Mouse (Mus musculus) stomach, embryonic 14.5 days (tissue): ENCODE results near the gene Mafg. TPM values are rescaled to one million over a fixed set of nuclear protein-coding genes. Genes with fewer than 3 reads are reported as not detected.

ENCODE experiments used
- ATAC-seq: fragments of 200-750 bp; cut with Nextera tagmentation; 2 replicates; pipeline ENCODE4 v1.8.0; 2017; ENCODE audit warnings: low read depth, moderate TSS enrichment; ENCODE audit not compliant: insufficient number of reproducible peaks, insufficient read depth, low FRiP score
- H3K27ac ChIP-seq: fragments of 300-500 bp; sonication (generic); 2 replicates; pipeline ENCODE4 v1.5.1; 2014; ENCODE audit warnings: mild to moderate bottlenecking, low read length, moderate library complexity, mixed read lengths
- H3K27me3 ChIP-seq: fragments of 300-500 bp; sonication (generic); 2 replicates; pipeline ENCODE4 v1.6.1; 2014; ENCODE audit warnings: low read length, control low read depth, mixed read lengths; ENCODE audit not compliant: control insufficient read depth, insufficient read depth
- H3K36me3 ChIP-seq: fragments of 300-500 bp; sonication (generic); 2 replicates; pipeline ENCODE4 v1.6.1; 2014; ENCODE audit warnings: mild to moderate bottlenecking, control low read depth, low read length, moderate library complexity, mixed read lengths; ENCODE audit not compliant: control insufficient read depth, insufficient read depth
- H3K4me1 ChIP-seq: fragments of 300-500 bp; sonication (generic); 2 replicates; pipeline ENCODE4 v1.6.1; 2014; ENCODE audit warnings: low read length, control low read depth, mixed read lengths; ENCODE audit not compliant: control insufficient read depth, insufficient read depth
- H3K4me2 ChIP-seq: fragments of 300-500 bp; sonication (generic); replicated peaks from 2 replicates; pipeline ENCODE4 v1.6.1; 2014; ENCODE audit warnings: low read depth, low read length, control low read depth
- H3K4me3 ChIP-seq: fragments of 300-500 bp; sonication (generic); 2 replicates; pipeline ENCODE4 v1.5.1; 2014; ENCODE audit warnings: low read depth, low read length, control low read depth
- H3K9ac ChIP-seq: fragments of 300-500 bp; sonication (generic); replicated peaks from 2 replicates; pipeline ENCODE4 v1.6.1; 2014; ENCODE audit warnings: low read depth, mild to moderate bottlenecking, control low read depth, low read length, moderate library complexity, mixed read lengths
- H3K9me3 ChIP-seq: fragments of 300-500 bp; sonication (generic); 2 replicates; pipeline ENCODE4 v1.6.1; 2016; ENCODE audit warnings: low read depth, low read length, control low read depth; ENCODE audit not compliant: control insufficient read depth
- WGBS: fragments of 180-500 bp; shearing (Covaris S2); extraction: QIAGEN DNeasy Blood & Tissue Kit; methylation state at CpG from one replicate; pipeline ENCODE4 v1.1.7; 2014; 5-methylcytosine and 5-hydroxymethylcytosine counted together
- polyA plus RNA-seq: library from polyadenylated mRNA; unstranded; fragments of >200 nt; fragmentation: Nextera tagmentation; extraction: Ambion mirVana; gene quantifications from 2 replicates; pipeline ENCODE4 v1.2.1, GENCODE M21; 2014

The Mafg gene
- polyA plus RNA-seq, 1 experiment from 2014 or later = 21.2 TPM

GRCm38 (mm10) chr11:120628601-120629340 is 4.6 kb downstream of the Mafg start:
- Histone ChIP-seq H3K27ac (no peak overlapping the region), H3K4me1 (peaks cover 37% of the 10 kb centered on the region), H3K27me3 (no peaks in the 10 kb centered on the region), H3K9me3 (no peaks in the 10 kb centered on the region), H3K9ac (no peak overlapping the region), H3K36me3 (peaks cover 18% of the 10 kb centered on the region), H3K4me3 (no peak overlapping the region; the same call in 1 of the 2 replicates), H3K4me2 (no peak overlapping the region)
- WGBS = 93% methylated on average over 23 of the region's 23 CpGs
- ATAC-seq = no peak

- no peaks in the 10 kb centered on the region for H3K9me3 ChIP-seq
- no peak overlapping the region for H3K9ac ChIP-seq
- 80% methylated on average over 22 of the region's 22 CpGs for WGBS
- H3K36me3 ChIP-seq = peaks cover 22% of the 10 kb centered on the region
- ATAC-seq = no peak
- H3K27ac ChIP-seq = no peak overlapping the region
- no peaks in the 10 kb centered on the region for H3K27me3 ChIP-seq
- no peak overlapping the region for H3K4me3 ChIP-seq
- H3K4me1 ChIP-seq = peaks cover 37% of the 10 kb centered on the region
- H3K4me2 ChIP-seq = no peak overlapping the region
These were observed 5.7 kb downstream of the Mafg start for GRCm38 (mm10) chr11:120627468-120628300.

- 90% methylated on average over 11 of the region's 11 CpGs for WGBS
- H3K9ac ChIP-seq = no peak overlapping the region
- H3K36me3 ChIP-seq = peaks cover 22% of the 10 kb centered on the region
- H3K27ac ChIP-seq = no peak overlapping the region
- peaks cover 32% of the 10 kb centered on the region for H3K4me1 ChIP-seq
- H3K9me3 ChIP-seq = no peaks in the 10 kb centered on the region
- no peak overlapping the region for H3K4me3 ChIP-seq
- ATAC-seq = no peak
- no peaks in the 10 kb centered on the region for H3K27me3 ChIP-seq
- no peak overlapping the region for H3K4me2 ChIP-seq
These were observed 6.5 kb downstream of the Mafg start for GRCm38 (mm10) chr11:120626785-120627467.

- Histone ChIP-seq H3K4me2 (peak within 1 kb of the TSS; percentile 92), H3K9ac (peak within 1 kb of the TSS; percentile 58), H3K9me3 (no peaks in the 10 kb centered on the region), H3K4me3 (peak within 1 kb of the TSS; percentile 96), H3K27me3 (no peaks in the 10 kb centered on the region), H3K27ac (peak within 1 kb of the TSS; percentile 81), H3K36me3 (peaks cover 34% of the 10 kb centered on the region), H3K4me1 (peaks cover 17% of the 10 kb centered on the region)
- WGBS = 14% methylated on average over 5 of the region's 5 CpGs
- peak; percentile 21; the same call in 1 of the 2 replicates for ATAC-seq
These were observed 8.1 kb downstream of the Mafg start, which contains the start of gene Sirt7 for GRCm38 (mm10) chr11:120625152-120625775. TSS of gene Sirt7 (minus strand) at chr11:120625240.

GRCm38 (mm10) chr11:120624680-120625111 is 8.7 kb downstream of the Mafg start:
- Histone ChIP-seq H3K9me3 (no peaks in the 10 kb centered on the region), H3K27ac (peak overlapping the region; percentile 81), H3K27me3 (no peaks in the 10 kb centered on the region), H3K9ac (peak overlapping the region; percentile 58), H3K4me3 (peak overlapping the region; percentile 96), H3K4me2 (peak overlapping the region; percentile 92), H3K4me1 (peaks cover 11% of the 10 kb centered on the region), H3K36me3 (peaks cover 40% of the 10 kb centered on the region)
- peak; percentile 83 for ATAC-seq
- WGBS = 0% methylated on average over 53 of the region's 53 CpGs

GRCm38 (mm10) chr11:120623961-120624679 is 9.3 kb downstream of the Mafg start:
- Histone ChIP-seq H3K27ac (peak overlapping the region; percentile 81), H3K4me3 (peak overlapping the region; percentile 96), H3K36me3 (peaks cover 38% of the 10 kb centered on the region), H3K9ac (peak overlapping the region; percentile 58), H3K27me3 (no peaks in the 10 kb centered on the region), H3K9me3 (no peaks in the 10 kb centered on the region), H3K4me2 (peak overlapping the region; percentile 92), H3K4me1 (peaks cover 10% of the 10 kb centered on the region)
- 11% methylated on average over 30 of the region's 30 CpGs for WGBS
- peak; percentile 85 for ATAC-seq

GRCm38 (mm10) chr11:120622805-120623204 is 10.6 kb downstream of the Mafg start:
- peaks cover 40% of the 10 kb centered on the region for H3K36me3 ChIP-seq
- no peak for ATAC-seq
- H3K4me3 ChIP-seq = no peak overlapping the region
- no peak overlapping the region for H3K9ac ChIP-seq
- H3K4me2 ChIP-seq = no peak overlapping the region
- H3K27me3 ChIP-seq = no peaks in the 10 kb centered on the region
- H3K4me1 ChIP-seq = peaks cover 10% of the 10 kb centered on the region
- no peak overlapping the region for H3K27ac ChIP-seq
- H3K9me3 ChIP-seq = no peaks in the 10 kb centered on the region
- 88% methylated on average over 6 of the region's 6 CpGs for WGBS
